Mouse (Mus musculus) forebrain, embryonic 12.5 days (tissue): Measurements from ENCODE around the gene Ebf1. TPM values are rescaled to one million over a fixed set of nuclear protein-coding genes. Genes with fewer than 3 reads are reported as not detected.

Experiments used
- ATAC-seq: fragments of 200-750 bp; cut with Nextera tagmentation; 2 replicates; pipeline ENCODE4 v1.8.0; 2017; ENCODE audit warnings: moderate TSS enrichment; ENCODE audit not compliant: low FRiP score
- H3K27ac ChIP-seq: fragments of 300-500 bp; sonication (generic); 2 replicates; pipeline ENCODE4 v1.5.1; 2016; ENCODE audit warnings: mild to moderate bottlenecking
- H3K27me3 ChIP-seq: fragments of 300-500 bp; sonication (generic); 2 replicates; pipeline ENCODE4 v1.6.1; 2016; ENCODE audit warnings: mild to moderate bottlenecking
- H3K36me3 ChIP-seq: fragments of 300-500 bp; sonication (generic); replicated peaks from 2 replicates; pipeline ENCODE4 v1.6.1; 2016; ENCODE audit warnings: mild to moderate bottlenecking
- H3K4me1 ChIP-seq: fragments of 300-500 bp; sonication (generic); 2 replicates; pipeline ENCODE4 v1.6.1; 2016
- H3K4me2 ChIP-seq: fragments of 300-500 bp; sonication (generic); 2 replicates; pipeline ENCODE4 v1.6.1; 2016; ENCODE audit warnings: mild to moderate bottlenecking, moderate library complexity
- H3K4me3 ChIP-seq: fragments of 300-500 bp; sonication (generic); replicated peaks from 2 replicates; pipeline ENCODE4 v1.5.1; 2016; ENCODE audit warnings: mild to moderate bottlenecking
- H3K9ac ChIP-seq: fragments of 300-500 bp; sonication (generic); 2 replicates; pipeline ENCODE4 v1.6.1; 2016; ENCODE audit warnings: mild to moderate bottlenecking
- H3K9me3 ChIP-seq: fragments of 300-500 bp; sonication (generic); 2 replicates; pipeline ENCODE4 v1.6.1; 2016
- WGBS: fragments of 180-500 bp; shearing (Covaris S2); methylation state at CpG from one replicate; pipeline ENCODE4 v1.1.7; 2016; 5-methylcytosine and 5-hydroxymethylcytosine counted together
- polyA plus RNA-seq: library from polyadenylated mRNA; unstranded; fragments of >200 nt; fragmentation: Nextera tagmentation; extraction: Ambion mirVana; gene quantifications from 2 replicates; pipeline ENCODE4 v1.2.1, GENCODE M21; 2016

The Ebf1 gene
- polyA plus RNA-seq, 1 experiment from 2014 or later: 26.8 TPM

DNA sequence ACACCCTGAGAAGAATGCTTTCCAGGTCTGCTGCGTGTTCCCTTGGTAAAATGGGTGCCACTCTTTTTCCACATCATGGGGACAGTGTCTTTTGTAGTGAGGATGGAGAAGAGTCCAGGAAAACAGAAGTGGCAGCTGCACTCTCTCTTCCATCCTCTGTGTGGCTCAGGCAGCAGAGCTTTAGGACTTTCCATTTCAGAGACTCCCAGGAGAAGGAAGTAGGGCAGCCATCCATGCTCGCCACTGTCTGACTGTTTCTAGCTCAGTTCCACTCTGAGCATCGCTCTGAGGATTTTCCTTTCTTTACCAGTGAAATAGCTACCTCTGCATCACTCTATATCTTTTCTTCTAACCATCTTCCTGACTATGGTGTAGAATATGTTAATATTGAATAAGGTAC lies 234.8 kb downstream of the Ebf1 start:
- Histone ChIP-seq H3K9ac (no peak overlapping the region), H3K4me2 (no peak overlapping the region), H3K36me3 (no peaks in the 10 kb centered on the region), H3K27me3 (no peaks in the 10 kb centered on the region), H3K4me3 (no peak overlapping the region), H3K27ac (no peak overlapping the region), H3K9me3 (no peaks in the 10 kb centered on the region), H3K4me1 (no peaks in the 10 kb centered on the region)
- no peak for ATAC-seq
- 85% methylated on average over 3 of the region's 3 CpGs for WGBS

DNA sequence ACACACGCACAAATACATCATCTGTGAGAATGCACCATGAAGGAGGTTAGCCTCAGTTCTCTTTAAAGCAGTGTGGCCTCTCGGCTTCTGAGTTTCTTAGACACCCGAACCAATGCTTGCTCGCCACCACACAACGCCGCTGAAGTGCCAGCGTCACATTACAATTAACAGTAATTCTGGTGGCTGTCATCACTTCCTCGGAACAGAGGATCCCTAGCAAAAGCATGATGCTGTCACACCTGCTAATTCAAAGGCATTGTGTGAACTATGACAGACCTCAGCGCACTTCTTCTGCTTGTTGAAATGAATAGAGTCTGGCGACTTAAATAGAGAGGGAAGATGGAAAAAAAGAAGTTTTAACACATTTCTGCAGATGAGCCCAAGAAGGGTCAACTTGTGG lies 235.8 kb downstream of the Ebf1 start:
- Histone ChIP-seq H3K4me3 (no peak overlapping the region), H3K4me1 (no peaks in the 10 kb centered on the region), H3K27ac (no peak overlapping the region), H3K36me3 (no peaks in the 10 kb centered on the region), H3K9me3 (no peaks in the 10 kb centered on the region), H3K4me2 (no peak overlapping the region), H3K9ac (no peak overlapping the region), H3K27me3 (no peaks in the 10 kb centered on the region)
- 78% methylated on average over 10 of the region's 10 CpGs for WGBS
- no peak for ATAC-seq

DNA sequence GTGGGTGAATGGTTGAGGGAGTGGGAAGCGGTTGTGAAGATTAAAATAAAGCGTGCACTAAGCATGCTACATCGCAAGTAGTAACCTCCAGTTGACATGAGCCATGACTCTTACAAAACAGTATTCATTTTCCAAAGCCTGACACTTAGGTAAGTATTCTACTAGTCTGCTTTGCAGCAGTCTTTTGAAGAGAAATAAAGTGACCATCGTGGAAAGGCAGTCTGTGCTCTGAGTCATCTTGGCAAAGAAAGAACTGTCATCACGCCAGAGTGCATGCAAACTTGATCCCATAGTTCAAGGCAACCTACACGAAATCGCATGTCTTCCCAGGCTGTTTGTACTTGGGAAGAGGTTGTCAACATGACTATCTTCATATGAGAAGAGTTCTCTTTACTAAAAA lies 237.4 kb downstream of the Ebf1 start:
- Histone ChIP-seq H3K27me3 (no peaks in the 10 kb centered on the region), H3K9me3 (no peaks in the 10 kb centered on the region), H3K4me3 (no peak overlapping the region), H3K4me1 (no peaks in the 10 kb centered on the region), H3K36me3 (no peaks in the 10 kb centered on the region), H3K9ac (no peak overlapping the region), H3K27ac (no peak overlapping the region), H3K4me2 (no peak overlapping the region)
- WGBS: 94% methylated on average over 7 of the region's 7 CpGs
- ATAC-seq: no peak

DNA sequence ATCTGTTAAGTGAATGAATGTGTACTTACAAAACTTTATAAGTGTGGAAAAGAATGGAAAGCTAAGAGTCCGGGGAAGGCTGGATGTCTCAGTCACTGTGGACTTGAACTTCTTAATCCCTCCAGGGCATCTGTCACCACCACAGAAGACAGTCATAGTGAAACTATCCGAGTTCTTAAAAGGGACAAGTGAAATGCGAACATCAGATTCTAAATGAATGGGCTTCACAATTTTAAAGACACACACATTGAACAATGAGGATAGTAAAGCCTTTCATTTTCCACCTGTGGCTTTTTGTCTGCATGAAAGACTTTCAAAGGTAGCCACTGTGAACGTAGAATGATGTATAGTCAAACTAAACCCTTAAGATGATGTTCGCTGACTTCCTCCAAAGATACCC lies 244.0 kb downstream of the Ebf1 start:
- no peaks in the 10 kb centered on the region for H3K36me3 ChIP-seq
- H3K4me3 ChIP-seq: no peak overlapping the region
- H3K27me3 ChIP-seq: no peaks in the 10 kb centered on the region
- H3K4me2 ChIP-seq: no peak overlapping the region
- no peak for ATAC-seq
- no peaks in the 10 kb centered on the region; the same call in 1 of the 2 replicates for H3K4me1 ChIP-seq
- H3K9ac ChIP-seq: no peak overlapping the region
- H3K9me3 ChIP-seq: no peaks in the 10 kb centered on the region
- WGBS: 63% methylated on average over 5 of the region's 5 CpGs
- H3K27ac ChIP-seq: no peak overlapping the region

DNA sequence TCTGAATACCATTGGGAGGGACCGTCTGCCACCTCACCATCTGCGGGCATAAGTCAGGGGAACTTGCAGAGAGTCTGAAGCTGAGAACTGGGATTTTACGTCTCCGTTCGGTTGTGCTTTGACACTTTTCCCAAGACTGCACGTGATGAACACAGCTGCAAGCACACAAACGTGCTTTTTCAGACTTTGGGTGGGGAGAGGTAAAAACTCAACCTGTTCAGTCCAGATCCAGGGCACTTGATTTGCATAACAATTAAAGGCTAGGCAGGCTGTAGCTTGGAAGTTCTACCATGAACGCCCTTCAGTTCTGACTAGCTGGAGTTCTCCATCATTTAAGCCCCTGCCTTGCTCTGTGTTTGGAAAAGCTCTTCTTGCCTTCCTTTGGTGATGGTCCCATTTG lies 246.8 kb downstream of the Ebf1 start:
- no peaks in the 10 kb centered on the region for H3K9me3 ChIP-seq
- no peaks in the 10 kb centered on the region for H3K27me3 ChIP-seq
- ATAC-seq: no peak
- WGBS: 66% methylated on average over 8 of the region's 8 CpGs
- H3K4me3 ChIP-seq: no peak overlapping the region
- H3K27ac ChIP-seq: no peak overlapping the region
- no peak overlapping the region for H3K9ac ChIP-seq
- peaks cover 6% of the 10 kb centered on the region; the same call in 1 of the 2 replicates for H3K4me1 ChIP-seq
- no peak overlapping the region for H3K4me2 ChIP-seq
- H3K36me3 ChIP-seq: no peaks in the 10 kb centered on the region

DNA sequence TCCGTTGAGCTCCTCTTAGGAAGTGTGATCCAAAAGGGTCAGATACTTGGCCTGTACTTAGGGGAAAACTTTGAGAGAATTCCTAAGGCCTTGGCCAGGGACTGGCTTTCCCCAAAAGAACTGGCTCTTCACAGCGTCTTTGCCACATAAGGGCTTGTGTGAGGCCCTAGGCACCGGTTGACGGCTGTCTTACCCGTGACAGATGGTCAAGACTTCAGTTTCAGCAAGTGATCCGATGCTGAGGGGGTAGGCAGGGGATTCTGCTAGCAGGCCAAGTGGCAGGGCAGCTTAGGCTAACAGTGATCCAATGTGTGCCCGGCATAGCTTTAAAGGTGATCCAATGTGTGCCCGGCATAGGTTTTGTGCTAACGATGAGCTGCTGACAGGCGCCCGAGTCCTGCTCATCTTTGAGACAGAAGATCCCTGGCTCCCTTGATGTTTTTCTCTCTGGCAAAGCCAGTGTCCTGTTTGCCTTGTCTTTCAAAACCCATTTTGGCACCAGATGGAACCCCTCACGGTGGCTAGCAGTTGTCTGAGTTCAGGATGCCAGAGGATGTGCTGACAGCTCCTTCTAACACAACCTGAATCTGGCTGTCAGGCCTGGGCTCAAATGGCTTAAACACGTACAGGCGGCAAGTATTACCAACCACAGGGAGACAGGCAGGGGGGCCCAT lies 249.5 kb downstream of the Ebf1 start:
- no peak overlapping the region for H3K4me3 ChIP-seq
- ATAC-seq: no peak

DNA sequence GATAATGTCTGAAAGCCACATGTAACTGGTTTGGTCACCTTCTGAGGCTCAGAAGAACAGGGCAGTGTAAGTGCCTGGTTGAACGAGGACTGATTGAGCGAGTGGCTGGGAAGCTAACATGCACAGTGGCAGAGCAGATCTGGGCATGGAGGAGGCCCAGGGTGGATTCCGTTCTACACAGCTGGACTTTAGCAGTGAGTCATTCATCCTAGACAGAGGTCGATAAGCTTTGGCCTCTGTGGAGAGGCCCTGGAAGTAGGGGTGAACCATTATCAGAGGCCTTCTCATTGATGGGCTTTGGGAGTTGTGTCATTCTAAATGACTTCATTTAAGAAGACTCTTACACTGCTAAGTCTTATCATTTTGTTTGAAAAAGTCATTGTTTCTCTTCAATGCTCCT lies 250.3 kb downstream of the Ebf1 start:
- H3K4me3 ChIP-seq: no peak overlapping the region
- H3K36me3 ChIP-seq: no peaks in the 10 kb centered on the region
- no peaks in the 10 kb centered on the region for H3K27me3 ChIP-seq
- no peak overlapping the region for H3K9ac ChIP-seq
- H3K27ac ChIP-seq: no peak overlapping the region
- H3K9me3 ChIP-seq: no peaks in the 10 kb centered on the region
- ATAC-seq: no peak
- WGBS: 73% methylated on average over 4 of the region's 4 CpGs
- H3K4me2 ChIP-seq: no peak overlapping the region
- H3K4me1 ChIP-seq: 0 out of 2 replicates have a peak, but pooled peaks cover 6% of the 10 kb centered on the region

More for the DNA sequence above, 249.5 kb downstream of the Ebf1 start:
- Histone ChIP-seq H3K27ac (no peak overlapping the region; the same call in 1 of the 2 replicates), H3K4me2 (no peak overlapping the region), H3K27me3 (no peaks in the 10 kb centered on the region), H3K4me1 (0 out of 2 replicates have a peak, but pooled peaks cover 6% of the 10 kb centered on the region), H3K36me3 (no peaks in the 10 kb centered on the region), H3K9ac (no peak overlapping the region), H3K9me3 (no peaks in the 10 kb centered on the region)
- 75% methylated on average over 14 of the region's 14 CpGs for WGBS

DNA sequence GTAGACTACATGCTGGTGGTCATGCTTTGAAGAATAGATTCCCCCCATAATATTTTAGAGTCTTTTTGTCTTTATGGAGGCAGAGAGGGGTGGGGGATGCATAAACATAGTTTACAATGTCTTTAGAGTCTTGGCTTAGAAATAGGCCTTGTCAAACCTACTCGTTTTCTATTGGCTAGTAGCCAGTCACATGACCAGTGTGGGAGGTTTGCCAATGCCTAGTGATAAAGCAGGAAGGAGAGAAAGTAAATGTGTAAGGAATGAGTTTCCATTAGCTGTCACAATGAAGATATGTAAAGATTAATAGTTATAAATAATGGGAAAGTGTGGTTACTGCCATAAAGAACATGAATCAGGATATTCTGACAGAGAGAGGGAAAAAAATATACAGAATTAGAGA lies 256.8 kb downstream of the Ebf1 start:
- Histone ChIP-seq H3K4me2 (no peak overlapping the region), H3K4me1 (0 out of 2 replicates have a peak, but pooled peaks cover 3% of the 10 kb centered on the region), H3K4me3 (no peak overlapping the region), H3K9me3 (no peaks in the 10 kb centered on the region), H3K27ac (no peak overlapping the region), H3K27me3 (no peaks in the 10 kb centered on the region), H3K36me3 (no peaks in the 10 kb centered on the region), H3K9ac (no peak overlapping the region)
- ATAC-seq: no peak
- WGBS: 85% methylated on average over 1 of the region's 1 CpGs

DNA sequence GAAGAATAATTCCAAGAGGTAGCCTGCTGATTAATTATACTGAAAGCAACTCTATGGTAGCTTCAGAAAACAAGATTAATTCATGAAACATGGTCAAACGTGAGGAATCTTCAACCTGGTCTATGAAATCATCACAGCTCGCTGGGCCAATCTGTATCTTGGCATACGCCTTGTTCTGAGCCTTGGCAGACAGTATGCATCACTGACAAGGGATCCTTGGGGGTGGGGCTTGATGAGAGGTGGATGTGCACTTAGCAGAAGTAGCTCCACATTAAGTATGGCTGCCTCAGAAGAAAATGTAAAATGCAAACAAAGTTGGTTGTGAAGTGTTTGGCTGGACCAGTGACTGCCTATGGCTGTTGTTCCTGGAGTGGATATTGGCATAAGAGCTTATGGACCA lies 258.1 kb downstream of the Ebf1 start:
- no peak for ATAC-seq
- no peaks in the 10 kb centered on the region for H3K27me3 ChIP-seq
- 0 out of 2 replicates have a peak, but pooled peaks cover 3% of the 10 kb centered on the region for H3K4me1 ChIP-seq
- no peak overlapping the region for H3K4me3 ChIP-seq
- H3K9ac ChIP-seq: no peak overlapping the region
- no peak overlapping the region for H3K27ac ChIP-seq
- no peaks in the 10 kb centered on the region for H3K36me3 ChIP-seq
- WGBS: 75% methylated on average over 3 of the region's 3 CpGs
- no peaks in the 10 kb centered on the region for H3K9me3 ChIP-seq
- H3K4me2 ChIP-seq: no peak overlapping the region

DNA sequence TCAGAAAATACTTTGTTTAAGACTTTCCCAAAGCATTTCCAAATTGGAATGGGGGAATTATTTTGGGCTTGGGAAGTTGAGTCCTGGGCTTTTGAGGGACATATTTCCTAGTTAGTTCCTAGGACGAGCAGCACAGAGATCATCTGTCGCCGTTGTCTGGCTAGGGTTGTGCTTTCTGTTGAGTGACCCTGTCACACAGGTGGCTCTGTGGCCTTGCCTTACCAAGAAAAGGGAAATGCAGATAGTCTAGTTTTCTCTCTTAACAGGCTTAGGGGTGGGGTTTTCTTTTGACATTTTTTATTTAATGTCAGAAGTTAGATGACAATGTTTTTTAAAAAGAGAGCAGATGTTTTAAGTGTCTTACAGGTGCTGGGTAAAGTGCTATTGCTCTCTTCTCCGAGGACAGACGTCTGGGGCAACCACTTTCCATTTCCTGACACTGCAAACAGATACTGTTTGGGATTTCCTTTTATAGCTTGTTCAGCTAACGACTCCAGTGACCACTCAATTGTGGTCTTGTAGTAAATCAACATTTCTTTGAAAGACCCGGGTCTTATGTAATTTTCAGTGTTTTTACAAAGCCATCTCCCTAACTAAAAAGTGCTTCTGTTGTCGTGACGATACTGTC lies 264.1 kb downstream of the Ebf1 start:
- no peak overlapping the region for H3K27ac ChIP-seq
- H3K9ac ChIP-seq: no peak overlapping the region
- no peak overlapping the region for H3K4me3 ChIP-seq
- no peaks in the 10 kb centered on the region for H3K36me3 ChIP-seq
- H3K27me3 ChIP-seq: no peaks in the 10 kb centered on the region
- H3K4me2 ChIP-seq: no peak overlapping the region
- WGBS: 69% methylated on average over 9 of the region's 9 CpGs
- no peaks in the 10 kb centered on the region for H3K9me3 ChIP-seq
- H3K4me1 ChIP-seq: peaks cover 9% of the 10 kb centered on the region
- no peak for ATAC-seq

DNA sequence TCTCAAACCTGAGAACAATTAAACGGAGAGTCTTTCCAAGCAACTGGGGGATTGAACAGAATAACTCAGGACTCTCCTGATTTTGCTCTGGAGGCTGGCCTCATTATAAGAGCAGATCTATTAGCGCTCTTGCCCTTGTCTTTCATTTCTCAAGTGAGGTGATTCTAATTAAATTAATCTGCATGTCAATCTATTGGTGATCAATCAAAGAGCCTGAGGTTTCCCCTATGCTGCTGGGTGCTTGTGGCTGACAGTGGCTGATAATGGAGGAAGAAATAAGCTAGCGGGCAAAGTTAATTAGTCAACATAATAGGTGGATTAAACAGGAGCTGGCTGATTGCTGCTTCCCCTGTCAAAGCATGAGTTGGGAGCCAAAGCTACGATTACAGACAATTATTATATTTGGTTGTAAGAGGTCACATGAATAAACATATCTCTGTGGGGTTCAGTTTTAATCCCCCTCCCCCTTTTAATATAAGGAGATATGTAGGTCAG lies 265.4 kb downstream of the Ebf1 start:
- no peak overlapping the region for H3K9ac ChIP-seq
- WGBS: 18% methylated on average over 4 of the region's 4 CpGs
- no peak for ATAC-seq

DNA sequence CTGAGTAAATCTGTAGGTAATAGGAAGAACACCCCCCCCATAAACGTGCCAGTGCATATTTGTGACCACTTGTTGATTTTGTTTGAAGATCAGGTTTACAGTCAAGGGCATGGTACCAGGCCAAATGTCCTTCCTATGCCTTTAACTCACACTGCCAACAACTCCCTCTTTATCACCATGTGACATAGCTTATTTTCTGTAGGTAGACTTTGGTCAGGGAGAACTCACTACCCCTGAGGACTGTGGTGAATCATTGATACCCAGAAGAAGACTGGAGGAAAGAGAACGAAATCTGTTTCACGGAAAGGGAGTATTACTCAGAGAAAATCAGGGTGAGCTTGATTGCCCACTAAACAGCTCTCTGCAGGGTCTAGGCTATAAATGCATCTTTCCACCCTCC lies 267.2 kb downstream of the Ebf1 start:
- Histone ChIP-seq H3K4me3 (no peak overlapping the region), H3K36me3 (no peaks in the 10 kb centered on the region), H3K9me3 (no peaks in the 10 kb centered on the region), H3K4me1 (peaks cover 9% of the 10 kb centered on the region), H3K4me2 (no peak overlapping the region), H3K27ac (no peak overlapping the region), H3K27me3 (0 out of 2 replicates have a peak, but pooled peaks cover 3% of the 10 kb centered on the region), H3K9ac (no peak overlapping the region)
- WGBS: 78% methylated on average over 3 of the region's 3 CpGs
- ATAC-seq: no peak

More for the DNA sequence above, 265.4 kb downstream of the Ebf1 start:
- Histone ChIP-seq H3K4me3 (no peak overlapping the region), H3K4me2 (no peak overlapping the region), H3K27ac (no peak overlapping the region), H3K36me3 (no peaks in the 10 kb centered on the region), H3K9me3 (no peaks in the 10 kb centered on the region), H3K27me3 (0 out of 2 replicates have a peak, but pooled peaks cover 2% of the 10 kb centered on the region), H3K4me1 (peaks cover 9% of the 10 kb centered on the region)

DNA sequence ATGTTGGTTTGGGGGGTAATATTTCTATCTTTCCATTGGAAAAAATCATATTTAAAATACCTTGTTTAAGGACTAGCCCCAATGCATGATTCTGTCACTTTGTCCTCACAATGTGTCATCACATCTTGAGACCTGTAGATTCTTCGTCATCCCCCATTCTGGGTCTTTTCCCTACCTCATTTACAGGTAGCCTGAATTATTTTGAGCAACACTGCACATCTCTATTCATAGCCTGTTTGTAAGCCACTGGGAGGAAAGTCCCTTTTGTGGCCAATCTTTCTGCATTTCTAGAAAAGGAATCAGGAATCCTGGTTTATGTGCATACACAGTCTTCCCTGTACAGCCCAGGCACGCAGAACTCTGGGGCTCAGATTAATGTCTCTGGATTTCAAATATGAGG lies 269.8 kb downstream of the Ebf1 start:
- Histone ChIP-seq H3K36me3 (no peaks in the 10 kb centered on the region), H3K27me3 (0 out of 2 replicates have a peak, but pooled peaks cover 3% of the 10 kb centered on the region), H3K9me3 (no peaks in the 10 kb centered on the region), H3K4me3 (no peak overlapping the region), H3K9ac (no peak overlapping the region), H3K4me2 (no peak overlapping the region), H3K4me1 (peaks cover 17% of the 10 kb centered on the region), H3K27ac (no peak overlapping the region)
- ATAC-seq: no peak
- 96% methylated on average over 2 of the region's 2 CpGs for WGBS
